Comparison of ENCODE assay signal across 10 mouse cellular contexts in genomic region chr11:80200326-80200725, GRCm38 (mm10). TPM values are rescaled to one million over a fixed set of nuclear protein-coding genes. Genes with fewer than 3 reads are reported as not detected.
DNase-seq lines count a peak whose midpoint lies in the region; ATAC-seq and TF ChIP-seq lines count a peak whose summit lies in the region.
"Had no signal": no experiment of that assay in that cellular context is flagged by ENCODE, and none has a peak within 500 bp of the region (broad histone marks: within the 10 kb centered on the region; RNA-seq: fewer than 3 reads in every experiment).

No protein-coding gene starts in this region.

- no peak overlapping the region for H3K4me2 ChIP-seq in liver, embryonic 14.5 days (ENCODE audit: low read depth)

- no peak overlapping the region for H3K9ac ChIP-seq in heart, adult 2 months (ENCODE audit: low read depth, low read length)
- no peak overlapping the region for H3K9ac ChIP-seq in ES-Bruce4 (ENCODE audit: low read depth, poor library complexity, severe bottlenecking)
- no peak overlapping the region for H3K9ac ChIP-seq in liver, embryonic 14.5 days (replicated peaks)

- peak; percentile 73 for TF ChIP-seq CTCF in heart, adult 2 months (IDR thresholded peaks at IDR 0.05)
- peak; percentile 48 for TF ChIP-seq CTCF in ES-Bruce4 (IDR thresholded peaks at IDR 0.05; ENCODE audit: low read depth, low read length)
- TF ChIP-seq CTCF in liver, embryonic 14.5 days (IDR thresholded peaks at IDR 0.05; ENCODE audit: low read depth): peak; percentile 78

- DNase-seq in heart, adult 2 months: no peak
- no peak for DNase-seq in heart, postnatal 10 days
- DNase-seq in 416B (ENCODE audit: low read depth): peak; percentile 66
- no peak for DNase-seq in liver, embryonic 14.5 days (ENCODE audit: low read depth in 3 of 3, low spot score in 3 of 3)
- no peak for DNase-seq in frontal cortex, postnatal 25 days (ENCODE audit: low spot score in 2 of 2)
- no peak for DNase-seq in ovary, adult 18-20 months (ENCODE audit: low spot score)
- DNase-seq in layer of hippocampus, adult 11-12 months (ENCODE audit: low spot score): no peak
- DNase-seq: gastrocnemius, postnatal 36 days; right cerebral cortex, adult 18-20 months had no signal

- 90% methylated on average over 1 of the region's 1 CpGs for WGBS in heart, adult 2 months
- 65% methylated on average over 1 of the region's 1 CpGs for WGBS in liver, embryonic 14.5 days (ENCODE audit: insufficient replicate concordance)

- TF ChIP-seq POLR2A in heart, adult 2 months (IDR thresholded peaks at IDR 0.05; ENCODE audit: insufficient read depth, low read depth, low read length): no peak
- no peak for TF ChIP-seq POLR2A in ES-Bruce4 (IDR thresholded peaks at IDR 0.05; ENCODE audit: insufficient read depth, low read length)

- no peaks in the 10 kb centered on the region for H3K9me3 ChIP-seq in ES-Bruce4 (replicated peaks; ENCODE audit: control insufficient read depth, insufficient read depth, low read length, poor library complexity, severe bottlenecking)
- no peaks in the 10 kb centered on the region for H3K9me3 ChIP-seq in liver, embryonic 14.5 days (ENCODE audit: control insufficient read depth, low read length)

- no peaks in the 10 kb centered on the region for H3K4me1 ChIP-seq in heart, adult 2 months (ENCODE audit: control insufficient read depth, insufficient read depth, low read length)
- no peaks in the 10 kb centered on the region for H3K4me1 ChIP-seq in ES-Bruce4 (ENCODE audit: control insufficient read depth, insufficient read depth, low read length)
- H3K4me1 ChIP-seq in liver, embryonic 14.5 days (replicated peaks; ENCODE audit: control insufficient read depth in 2 of 2, insufficient read depth in 2 of 2, low read length in 1 of 2): no peaks in the 10 kb centered on the region

- no peak overlapping the region for H3K4me3 ChIP-seq in heart, adult 2 months
- no peak overlapping the region for H3K4me3 ChIP-seq in ES-Bruce4 (ENCODE audit: low read depth, low read length)
- no peak overlapping the region for H3K4me3 ChIP-seq in liver, embryonic 14.5 days (ENCODE audit: insufficient read depth in 1 of 2, low read depth in 2 of 2, low read length in 2 of 2)

- no peaks in the 10 kb centered on the region for H3K27me3 ChIP-seq in heart, adult 2 months (ENCODE audit: control insufficient read depth, insufficient read depth, low read length)
- no peaks in the 10 kb centered on the region; the same call in 1 of the 2 replicates for H3K27me3 ChIP-seq in ES-Bruce4 (ENCODE audit: control insufficient read depth, insufficient read depth, low read length, poor library complexity, severe bottlenecking)
- no peaks in the 10 kb centered on the region for H3K27me3 ChIP-seq in liver, embryonic 14.5 days (ENCODE audit: control insufficient read depth, insufficient read depth, low read length)

- no peak for ATAC-seq in liver, embryonic 14.5 days (ENCODE audit: insufficient read depth)

- H3K79me2 ChIP-seq in heart, adult 2 months (replicated peaks; ENCODE audit: control insufficient read depth, insufficient read depth, low read length): no peaks in the 10 kb centered on the region

- no peak for TF ChIP-seq EP300 in heart, adult 2 months (IDR thresholded peaks at IDR 0.05; ENCODE audit: insufficient read depth, low read depth, low read length)
- TF ChIP-seq EP300 in ES-Bruce4 (IDR thresholded peaks at IDR 0.05; ENCODE audit: insufficient read depth, low read depth, low read length): no peak
- no peak for TF ChIP-seq EP300 in liver, embryonic 14.5 days (IDR thresholded peaks at IDR 0.05; ENCODE audit: low read depth)

- intact Hi-C loops in heart, adult 2 months (cut with DNase I): no loop called here
- intact Hi-C loops in heart, postnatal 10 days (cut with DNase I): no loop called here

- no peak overlapping the region for H3K27ac ChIP-seq in heart, adult 2 months
- H3K27ac ChIP-seq in ES-Bruce4 (ENCODE audit: insufficient read depth, low read length): no peak overlapping the region
- no peak overlapping the region for H3K27ac ChIP-seq in liver, embryonic 14.5 days

- no peaks in the 10 kb centered on the region for H3K36me3 ChIP-seq in heart, adult 2 months (ENCODE audit: control insufficient read depth, insufficient read depth, low read length)
- no peaks in the 10 kb centered on the region for H3K36me3 ChIP-seq in ES-Bruce4 (ENCODE audit: control insufficient read depth, insufficient read depth, low read length, poor library complexity, severe bottlenecking)
- no peaks in the 10 kb centered on the region for H3K36me3 ChIP-seq in liver, embryonic 14.5 days (replicated peaks; ENCODE audit: control insufficient read depth, insufficient read depth, low read depth)

RNA-seq across cellular contexts. Expression of gene Rhot1, which starts 8.5 kb away (rescaled TPM):
- 10 to 100 TPM; 57.2 to 60.7 TPM for total RNA-seq in heart, adult 2 months (2021)
- polyA plus RNA-seq in heart, adult 2 months (2012; rRNA removed): 38.7 and 69.5 TPM in 2 replicates
- total RNA-seq in heart, postnatal 10 days (2021): 10 to 100 TPM; 67.4 to 72.5 TPM
- 52.5 and 52.9 TPM in 2 replicates for polyA plus RNA-seq in ES-Bruce4 (2011; ENCODE audit: insufficient read depth, insufficient read length, low read depth, missing spikeins)
- polyA plus RNA-seq in liver, embryonic 14.5 days (2012; rRNA removed): 8.3 and 11.6 TPM in 2 replicates
- polyA plus RNA-seq in liver, embryonic 14.5 days (2014; fragmentation: Nextera tagmentation; extraction: Ambion mirVana): 21.6 and 25.6 TPM in 2 replicates

RNA-seq across cellular contexts. Expression of gene Rnf135, which starts 16.7 kb away (rescaled TPM):
- total RNA-seq in heart, adult 2 months (2021): 1 to 10 TPM; 4.4 to 4.6 TPM
- 5.4 and 6.3 TPM in 2 replicates for polyA plus RNA-seq in heart, adult 2 months (2012; rRNA removed)
- 10 to 100 TPM in 1 of 2 experiments, 1 to 10 TPM in 1; 7.7 to 10.4 TPM for total RNA-seq in heart, postnatal 10 days (2021)
- 4.5 and 5.3 TPM in 2 replicates for polyA plus RNA-seq in ES-Bruce4 (2011; ENCODE audit: insufficient read depth, insufficient read length, low read depth, missing spikeins)
- 1.7 and 2.2 TPM in 2 replicates for polyA plus RNA-seq in liver, embryonic 14.5 days (2012; rRNA removed)
- polyA plus RNA-seq in liver, embryonic 14.5 days (2014; fragmentation: Nextera tagmentation; extraction: Ambion mirVana): 2.5 and 3.4 TPM in 2 replicates

RNA-seq across cellular contexts. Expression of gene Adap2, which starts 46.4 kb away (rescaled TPM):
- 10 to 100 TPM; 10.5 to 11.0 TPM for total RNA-seq in heart, adult 2 months (2021)
- 5.5 and 8.1 TPM in 2 replicates for polyA plus RNA-seq in heart, adult 2 months (2012; rRNA removed)
- 10 to 100 TPM in 1 of 2 experiments, 1 to 10 TPM in 1; 8.8 to 18.4 TPM for total RNA-seq in heart, postnatal 10 days (2021)
- polyA plus RNA-seq in ES-Bruce4 (2011; ENCODE audit: insufficient read depth, insufficient read length, low read depth, missing spikeins): 3.4 and 3.5 TPM in 2 replicates
- polyA plus RNA-seq in liver, embryonic 14.5 days (2012; rRNA removed): 1.5 and 2.4 TPM in 2 replicates
- polyA plus RNA-seq in liver, embryonic 14.5 days (2014; fragmentation: Nextera tagmentation; extraction: Ambion mirVana): 3.9 and 4.7 TPM in 2 replicates

RNA-seq across cellular contexts. Expression of gene Tefm, which starts 58.4 kb away (rescaled TPM):
- total RNA-seq in heart, adult 2 months (2021): 10 to 100 TPM; 24.4 to 28.7 TPM
- polyA plus RNA-seq in heart, adult 2 months (2012; rRNA removed): 14.7 and 21.3 TPM in 2 replicates
- total RNA-seq in heart, postnatal 10 days (2021): 10 to 100 TPM; 22.6 to 23.7 TPM
- 31.2 and 37.3 TPM in 2 replicates for polyA plus RNA-seq in ES-Bruce4 (2011; ENCODE audit: insufficient read depth, insufficient read length, low read depth, missing spikeins)
- 6.1 and 7.5 TPM in 2 replicates for polyA plus RNA-seq in liver, embryonic 14.5 days (2012; rRNA removed)
- 12.5 and 14.2 TPM in 2 replicates for polyA plus RNA-seq in liver, embryonic 14.5 days (2014; fragmentation: Nextera tagmentation; extraction: Ambion mirVana)
